Mouse (Mus musculus): ENCODE data around the gene Gm11084. TPM values are rescaled to one million over a fixed set of nuclear protein-coding genes. Genes with fewer than 3 reads are reported as not detected.

The Gm11084 gene
- total RNA-seq, 2 experiments from 2014 or later: not detected

DNA sequence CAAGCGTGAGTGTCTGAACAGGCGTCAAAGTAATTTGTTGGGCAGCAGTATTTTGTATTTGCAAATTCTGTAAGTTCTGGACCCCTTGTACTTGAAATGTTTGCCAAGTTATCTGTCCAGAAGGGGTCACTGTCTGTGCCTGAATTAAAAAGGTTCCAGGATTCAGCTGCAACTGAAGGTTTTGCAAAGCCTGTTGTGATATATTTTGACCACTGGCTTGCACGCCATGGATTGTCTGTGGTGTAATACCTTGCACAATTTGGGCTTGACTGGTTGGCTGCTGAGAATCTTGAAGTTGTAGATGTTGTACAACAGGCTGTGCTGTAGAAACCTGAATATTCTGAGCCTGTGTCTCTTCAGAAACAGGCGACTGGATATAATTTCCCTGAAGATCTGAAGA lies 16.2 kb downstream of the Gm11084 start:
- intact Hi-C loops (cut with DNase I): no loop called here
- no peak for DNase-seq (ENCODE audit: low spot score in 2 of 2)

DNA sequence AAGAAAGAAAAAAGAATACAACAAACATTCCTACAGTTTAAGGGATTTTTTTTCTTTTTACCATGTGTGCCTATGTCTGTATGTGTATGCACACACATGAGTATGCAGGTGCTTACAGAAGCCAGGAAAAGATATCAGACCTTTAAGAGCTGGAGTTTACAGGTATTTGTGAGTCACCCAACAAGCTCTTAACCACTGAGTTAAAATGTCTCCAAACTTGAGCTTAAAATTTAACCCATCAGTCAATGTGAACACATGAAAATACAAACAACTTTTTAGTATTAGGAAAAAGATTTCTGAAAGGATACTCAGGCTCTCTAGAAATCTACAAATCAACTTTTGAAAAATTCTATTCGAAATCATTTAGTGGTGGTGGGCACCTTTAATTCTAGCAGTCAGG lies 18.0 kb downstream of the Gm11084 start:
- no peak for DNase-seq (ENCODE audit: low spot score in 2 of 2)
- intact Hi-C loops (cut with DNase I): no loop called here

DNA sequence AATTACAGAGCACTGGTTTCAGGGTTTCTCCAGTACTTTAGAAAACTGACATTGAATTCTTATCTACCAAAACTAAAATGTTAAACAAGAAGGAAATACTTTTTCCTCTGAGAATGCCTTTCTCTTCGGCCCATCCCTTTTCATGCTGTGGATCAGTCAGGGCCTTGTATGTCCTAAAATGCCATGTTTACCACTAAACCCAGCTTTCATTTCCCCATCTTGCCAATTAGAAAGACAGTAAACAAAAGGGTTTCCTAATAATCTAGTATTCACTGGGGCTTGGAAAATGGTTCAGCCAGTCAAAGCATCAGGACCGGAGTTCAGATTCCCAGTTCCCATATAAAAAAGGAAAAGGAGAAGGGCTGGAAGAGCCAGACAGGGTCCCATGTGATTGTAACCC lies 21.1 kb downstream of the Gm11084 start:
- intact Hi-C loops (cut with DNase I): no loop called here
- no peak for DNase-seq (ENCODE audit: low spot score in 2 of 2)

DNA sequence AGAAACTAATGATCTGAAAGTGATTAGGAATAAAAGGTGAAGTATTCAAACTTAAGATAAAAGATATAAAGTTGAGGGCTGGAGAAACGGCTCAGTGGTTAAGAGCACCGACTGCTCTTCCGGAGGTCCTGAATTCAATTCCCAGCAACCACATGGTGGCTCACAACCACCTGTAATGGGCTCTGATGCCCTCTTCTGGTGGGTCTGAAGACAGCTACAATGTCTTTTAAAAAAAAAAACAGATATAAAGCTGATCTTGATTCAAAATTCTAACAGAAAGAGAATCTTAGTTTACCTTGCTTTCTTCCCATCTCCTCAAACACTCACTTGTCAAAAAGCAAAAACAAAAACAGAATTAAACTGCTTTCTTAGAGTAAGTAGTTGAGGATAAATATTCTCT lies 30.1 kb downstream of the Gm11084 start:
- DNase-seq (ENCODE audit: low spot score in 2 of 2): no peak
- intact Hi-C loops (cut with DNase I): no loop called here

DNA sequence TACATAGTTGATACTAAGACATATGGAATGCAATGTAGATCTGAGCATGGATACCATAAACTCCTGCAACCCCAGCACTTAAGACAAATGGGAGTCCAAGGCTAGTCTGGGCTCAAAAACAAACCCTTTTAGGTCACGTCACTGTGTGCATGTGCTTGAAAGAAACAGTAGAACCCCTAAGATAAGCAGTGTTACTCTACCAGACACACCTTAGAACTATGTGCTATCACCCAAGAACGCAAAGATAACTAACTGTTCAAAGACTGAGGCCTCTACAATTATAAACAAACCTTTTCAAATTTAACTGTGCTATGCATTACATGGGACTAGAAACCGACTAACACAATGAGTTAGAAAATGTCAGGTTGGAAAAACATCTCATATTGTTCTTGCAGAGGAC lies 33.5 kb downstream of the Gm11084 start:
- no peak for DNase-seq (ENCODE audit: low spot score in 2 of 2)
- intact Hi-C loops (cut with DNase I): no loop called here

DNA sequence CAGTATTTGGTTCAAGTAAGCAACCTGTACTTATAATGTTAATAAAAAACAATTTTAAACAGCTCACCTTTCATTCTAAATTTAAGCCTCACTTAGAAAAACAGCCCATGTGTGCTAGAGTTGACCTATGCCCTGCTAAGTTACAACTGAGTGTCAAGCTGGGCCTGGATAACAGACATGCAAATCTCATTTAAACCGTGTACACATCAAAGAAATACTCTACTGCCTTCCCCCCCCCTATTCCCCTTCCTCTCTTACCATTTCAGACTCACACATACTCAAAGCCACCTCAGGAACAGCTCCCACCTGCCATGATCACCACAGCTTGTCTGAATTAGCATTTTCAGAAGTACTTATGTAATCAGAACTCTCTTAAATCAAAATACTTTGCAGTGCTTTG lies 50.6 kb downstream of the Gm11084 start:
- no peak for DNase-seq (ENCODE audit: low spot score in 2 of 2)
- intact Hi-C loops (cut with DNase I): no loop called here

DNA sequence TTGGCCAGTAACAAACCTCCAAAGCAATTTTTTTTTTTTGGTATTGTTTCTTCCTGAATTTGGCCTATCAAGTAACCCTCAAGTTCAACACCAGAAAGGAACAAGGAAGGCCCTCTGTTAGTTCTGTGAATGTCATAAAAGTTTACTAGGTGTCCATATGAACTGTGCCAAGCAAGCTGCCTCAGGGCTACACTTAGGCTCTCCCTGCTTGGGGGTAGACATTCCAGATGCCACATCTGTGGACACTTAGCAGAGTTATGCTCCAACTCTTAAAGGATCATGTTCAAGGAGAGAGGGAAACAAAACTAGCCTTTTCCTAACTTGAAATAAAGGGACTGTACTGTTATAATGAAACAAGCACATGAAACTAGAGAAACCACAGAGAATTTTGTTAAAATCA lies 54.3 kb downstream of the Gm11084 start:
- no peak for DNase-seq (ENCODE audit: low spot score in 2 of 2)
- intact Hi-C loops (cut with DNase I): no loop called here

DNA sequence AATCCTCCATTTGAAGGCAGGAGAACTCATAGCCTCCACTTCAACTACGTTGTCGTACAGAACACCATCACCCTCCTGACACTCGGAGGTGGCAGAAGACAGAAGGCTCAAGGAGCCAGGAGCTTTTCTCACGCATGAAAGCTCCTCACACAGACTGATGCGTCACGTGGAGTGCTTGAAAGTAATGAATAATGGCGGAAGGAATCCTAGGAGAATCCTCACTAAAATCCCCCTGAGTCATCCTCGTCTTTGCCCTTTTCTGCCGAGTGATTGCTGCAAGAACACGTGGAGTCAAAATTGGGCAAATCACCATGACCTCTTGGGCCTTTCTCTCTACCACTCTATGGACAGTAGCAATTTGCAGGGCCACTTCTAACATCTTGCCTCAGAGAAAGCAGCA lies 61.5 kb downstream of the Gm11084 start:
- DNase-seq (ENCODE audit: low spot score in 2 of 2): no peak
- intact Hi-C loops (cut with DNase I): no loop called here

Small RNA genes within 50 kb of the gene (microRNA-seq; reads per million reads assigned to microRNA genes)
- gene Gm25960: not detected

Other genes starting within 250 kb of the Gm11084 start
- 10 to 100 TPM; 50.0 to 54.8 TPM for gene Sp3, start 6.3 kb downstream of the Gm11084 start, total RNA-seq (2021)
- gene Ola1, start 232.2 kb upstream of the Gm11084 start, total RNA-seq (2021): 100 to 1,000 TPM; 101 to 103 TPM